Mouse (Mus musculus) kidney, adult 11 months (tissue): Measurements from ENCODE around the gene Ctrl.

Source experiments
- DNase-seq: peaks from one replicate; pipeline ENCODE4 v3.0.0; 2022

Gene Ctrl

GRCm38 (mm10) chr8:105937496-105938305, 4.0 kb upstream of the Ctrl start:
- peak; percentile 48 for DNase-seq

DNA sequence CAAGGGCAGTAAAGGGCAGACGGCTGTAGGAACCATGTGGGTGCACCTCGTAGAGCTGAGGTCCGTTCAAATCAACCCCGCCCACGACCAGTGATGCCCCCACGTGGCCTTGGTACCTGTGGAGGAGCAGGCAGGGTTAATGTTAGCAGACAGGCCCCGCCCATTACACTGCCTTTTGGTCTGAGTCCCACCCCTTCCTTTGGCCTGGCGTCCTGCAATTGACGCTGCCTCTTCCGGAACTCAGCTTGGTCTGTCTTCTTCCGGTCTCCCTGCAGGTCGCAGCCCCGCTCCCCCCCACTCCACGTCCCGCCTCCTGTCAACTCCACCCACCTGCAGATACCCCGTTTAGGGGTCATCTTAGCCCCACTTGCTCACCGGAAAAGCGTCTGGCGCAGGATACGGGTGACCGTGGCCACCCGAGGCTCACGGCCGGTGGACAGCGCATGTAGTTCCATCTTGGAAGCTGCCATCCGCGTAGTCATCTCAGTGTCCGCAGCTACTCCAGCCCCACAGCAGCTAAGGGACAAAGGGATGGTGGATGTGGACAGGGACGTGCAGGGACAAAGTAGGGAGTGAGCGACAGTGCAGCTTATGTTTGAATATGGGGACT, 3.3 kb upstream of the Ctrl start:
- DNase-seq: peak; percentile 95

DNA sequence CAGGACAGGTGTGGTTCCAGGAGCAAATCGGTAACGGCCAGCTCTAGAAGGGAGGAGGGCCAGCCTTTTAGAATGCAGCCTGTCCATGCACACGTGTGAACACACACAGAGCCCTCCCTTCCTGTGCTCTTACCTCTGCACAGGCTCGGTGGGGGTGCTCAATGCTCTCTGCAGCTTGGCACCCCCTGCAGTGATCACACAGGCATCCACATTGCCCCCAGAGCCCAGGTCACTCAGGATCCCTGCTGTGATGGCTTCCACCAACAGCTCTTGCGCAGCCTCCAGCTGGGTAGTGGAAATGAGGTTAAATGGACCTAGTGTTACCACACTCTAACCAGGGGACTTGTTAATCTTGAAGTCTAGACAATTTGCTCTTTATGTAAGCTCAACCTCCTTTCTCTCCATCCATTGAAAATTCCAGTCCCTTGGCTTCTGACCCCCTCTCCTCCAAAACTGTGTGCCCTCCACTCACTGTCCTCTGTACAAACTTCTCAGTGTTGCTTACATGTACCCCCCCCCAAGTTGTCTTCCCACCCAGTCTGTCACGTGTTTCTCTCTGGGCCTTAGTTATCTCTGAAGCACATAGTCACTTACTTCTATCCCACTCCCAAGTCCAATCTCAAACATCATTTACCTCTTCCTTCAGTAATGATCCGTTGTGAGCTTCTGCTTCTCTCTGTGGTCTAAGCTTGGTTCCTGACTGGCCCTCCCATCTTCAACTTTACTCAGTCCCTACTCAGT, 2.4 kb upstream of the Ctrl start:
- DNase-seq: no peak

- DNase-seq: no peak
These were observed 1.4 kb upstream of the Ctrl start for GRCm38 (mm10) chr8:105935105-105935504.

- no peak for DNase-seq
These were observed 1.1 kb downstream of the Ctrl start for GRCm38 (mm10) chr8:105932525-105932924.

GRCm38 (mm10) chr8:105931271-105931670, 2.4 kb downstream of the Ctrl start:
- DNase-seq: no peak

DNA sequence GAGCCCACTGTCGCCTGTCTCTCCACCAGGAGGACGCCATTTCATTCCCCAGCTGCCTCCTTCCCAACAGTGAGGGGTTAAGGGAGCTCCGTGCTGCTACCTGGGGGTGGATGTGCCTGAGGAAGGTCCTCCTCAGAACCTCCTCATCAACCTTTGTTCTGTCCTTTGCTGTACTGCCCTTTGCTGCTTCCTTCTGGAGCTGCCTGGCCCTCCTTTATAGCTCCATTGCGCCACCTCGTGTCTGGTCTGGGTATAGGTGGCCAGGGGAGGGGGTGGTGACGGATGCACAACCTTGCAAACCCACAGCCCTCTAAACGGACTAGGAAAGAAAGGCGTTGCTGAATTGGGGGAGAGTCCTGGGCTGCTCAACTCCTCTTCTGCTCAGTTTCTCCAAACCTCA, 3.1 kb downstream of the Ctrl start:
- DNase-seq: peak; percentile 63

- DNase-seq: no peak
These were observed 8.5 kb downstream of the Ctrl start for GRCm38 (mm10) chr8:105925123-105925522.

DNA sequence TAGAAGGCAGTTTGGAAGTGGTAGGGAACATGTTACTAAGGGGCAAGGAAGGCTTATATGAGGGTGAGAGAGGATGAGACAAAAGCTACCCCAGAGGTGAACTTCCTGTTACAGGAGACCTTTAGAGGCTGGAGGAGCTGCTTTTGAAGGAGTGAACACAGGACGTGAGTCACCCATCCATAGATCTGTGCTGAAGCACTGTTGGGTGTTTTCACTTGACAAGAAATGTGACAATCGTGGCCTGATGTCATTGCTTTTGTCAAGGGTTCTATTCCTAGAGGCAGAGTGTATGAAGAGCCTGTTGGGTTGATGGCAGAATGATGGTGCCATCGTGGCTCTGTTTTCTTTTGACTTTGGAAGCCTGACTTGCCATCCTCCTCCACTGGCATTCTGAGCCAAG, 14.3 kb downstream of the Ctrl start:
- no peak for DNase-seq

DNA sequence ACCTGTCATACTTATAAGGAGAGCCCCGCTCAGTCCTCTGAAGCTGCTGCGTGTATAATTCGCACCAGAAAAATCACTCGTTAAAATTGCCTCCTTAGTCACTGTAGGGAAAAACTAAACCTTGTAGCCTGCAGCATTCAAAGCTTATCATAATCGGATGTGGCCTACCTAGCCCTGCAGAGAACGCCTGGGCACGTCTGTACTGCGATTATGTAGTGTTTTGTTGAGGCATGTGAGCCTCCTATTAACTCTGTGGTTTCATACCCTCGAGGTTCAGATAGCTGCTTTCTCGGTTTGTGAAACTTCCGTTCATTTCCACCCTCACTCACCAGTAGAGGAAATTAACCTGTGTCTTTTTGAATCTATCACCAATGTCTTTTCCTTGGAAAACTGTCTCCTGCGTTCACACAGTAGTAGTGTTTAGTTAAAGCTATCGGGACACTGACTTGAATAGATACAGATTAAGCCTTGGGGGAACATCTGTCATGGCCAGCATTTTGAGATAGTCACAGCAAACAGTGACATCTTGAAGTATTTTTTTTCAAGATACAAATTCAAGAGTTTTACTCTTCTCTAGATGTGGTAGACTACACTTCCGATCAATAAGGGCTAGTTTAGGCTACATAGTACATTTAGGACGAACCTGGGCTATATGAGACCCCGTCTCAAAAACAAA, 32.6 kb downstream of the Ctrl start:
- no peak for DNase-seq

GRCm38 (mm10) chr8:105900180-105900940, 33.3 kb downstream of the Ctrl start, which contains the start of gene Pskh1:
TSS of gene Pskh1 (plus strand) at chr8:105900441.
- peak; percentile 86 for DNase-seq

GRCm38 (mm10) chr8:105897801-105898480, 35.7 kb downstream of the Ctrl start:
- DNase-seq: no peak

- peak; percentile 68 for DNase-seq
These were observed 40.3 kb downstream of the Ctrl start, which contains the start of gene Nrn1l for GRCm38 (mm10) chr8:105893339-105893738. TSS of gene Nrn1l (plus strand) at chr8:105893567.

DNA sequence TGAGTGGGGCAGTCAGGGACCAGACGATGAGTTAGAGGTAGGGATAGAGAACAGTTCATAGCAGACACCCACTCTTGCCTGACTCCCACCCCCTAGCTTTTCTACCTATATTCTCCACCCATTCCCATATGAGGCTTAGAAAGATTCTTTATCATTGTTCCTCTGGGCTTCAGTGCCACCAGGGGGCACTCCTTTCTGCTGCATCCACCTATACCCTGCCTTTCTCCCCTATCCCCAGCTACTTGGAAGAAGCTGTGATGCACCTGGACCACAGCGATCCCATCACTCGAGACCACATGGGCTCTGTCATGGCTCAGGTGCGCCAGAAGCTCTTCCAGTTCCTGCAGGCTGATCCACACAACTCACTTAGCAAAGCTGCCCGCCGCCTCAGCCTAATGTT, 41.2 kb downstream of the Ctrl start:
- DNase-seq: no peak

GRCm38 (mm10) chr8:105890870-105891269, 42.8 kb downstream of the Ctrl start:
- DNase-seq: no peak

GRCm38 (mm10) chr8:105889756-105890465, 43.8 kb downstream of the Ctrl start:
- DNase-seq: no peak
